Mouse (Mus musculus) neural tube, embryonic 11.5 days (tissue): Measurements from ENCODE around the gene Pafah1b3. TPM values are rescaled to one million over a fixed set of nuclear protein-coding genes. Genes with fewer than 3 reads are reported as not detected.

Experiments used
- ATAC-seq: fragments of 200-750 bp; cut with Nextera tagmentation; 2 replicates; pipeline ENCODE4 v1.8.0; 2017; ENCODE audit warnings: moderate number of reproducible peaks, mild to moderate bottlenecking, moderate TSS enrichment, moderate library complexity; ENCODE audit not compliant: insufficient read depth, low FRiP score, low TSS enrichment
- DNase-seq: peaks from one replicate; pipeline ENCODE4 v3.0.0-alpha.2; 2015; ENCODE audit warnings: low spot score
- H3K27ac ChIP-seq: fragments of 300-500 bp; sonication (generic); 2 replicates; pipeline ENCODE4 v1.5.1; 2014; ENCODE audit warnings: low read depth, mild to moderate bottlenecking, low read length
- H3K27me3 ChIP-seq: fragments of 300-500 bp; sonication (generic); 2 replicates; pipeline ENCODE4 v1.6.1; 2014; ENCODE audit warnings: mild to moderate bottlenecking, low read length, mixed read lengths; ENCODE audit not compliant: control insufficient read depth, insufficient read depth
- H3K36me3 ChIP-seq: fragments of 300-500 bp; sonication (generic); 2 replicates; pipeline ENCODE4 v1.6.1; 2014; ENCODE audit warnings: mild to moderate bottlenecking, low read length, moderate library complexity, mixed read lengths; ENCODE audit not compliant: control insufficient read depth, insufficient read depth
- H3K4me1 ChIP-seq: fragments of 300-500 bp; sonication (generic); 2 replicates; pipeline ENCODE4 v1.6.1; 2014; ENCODE audit warnings: low read length, mixed read lengths; ENCODE audit not compliant: control insufficient read depth, insufficient read depth
- H3K4me2 ChIP-seq: fragments of 300-500 bp; sonication (generic); 2 replicates; pipeline ENCODE4 v1.6.1; 2014; ENCODE audit warnings: low read depth, mild to moderate bottlenecking, moderate library complexity
- H3K4me3 ChIP-seq: fragments of 300-500 bp; sonication (generic); 2 replicates; pipeline ENCODE4 v1.5.1; 2014; ENCODE audit warnings: low read depth, low read length
- H3K9ac ChIP-seq: fragments of 300-500 bp; sonication (generic); 2 replicates; pipeline ENCODE4 v1.6.1; 2014; ENCODE audit warnings: mild to moderate bottlenecking, low read length
- H3K9me3 ChIP-seq: fragments of 300-500 bp; sonication (generic); 2 replicates; pipeline ENCODE4 v1.6.1; 2016; ENCODE audit warnings: low read length; ENCODE audit not compliant: control insufficient read depth
- WGBS: fragments of 180-500 bp; shearing (Covaris S2); extraction: QIAGEN DNeasy Blood & Tissue Kit; methylation state at CpG from one replicate; pipeline ENCODE4 v1.1.7; 2014; 5-methylcytosine and 5-hydroxymethylcytosine counted together
- polyA plus RNA-seq: library from polyadenylated mRNA; unstranded; fragments of >200 nt; fragmentation: Nextera tagmentation; extraction: Ambion mirVana; gene quantifications from 2 replicates; pipeline ENCODE4 v1.2.1, GENCODE M21; 2014

Gene Pafah1b3
- polyA plus RNA-seq, 1 experiment from 2014 or later: 321 TPM

- Histone ChIP-seq H3K4me3 (no peak overlapping the region), H3K27ac (no peak overlapping the region), H3K36me3 (no peaks in the 10 kb centered on the region; the same call in 1 of the 2 replicates), H3K9me3 (no peaks in the 10 kb centered on the region), H3K4me2 (no peak overlapping the region), H3K27me3 (no peaks in the 10 kb centered on the region), H3K9ac (peak overlapping the region; percentile 14; the same call in 1 of the 2 replicates), H3K4me1 (peaks cover 16% of the 10 kb centered on the region; the same call in 1 of the 2 replicates)
- DNase-seq (no peak), ATAC-seq (no peak)
- 90% methylated on average over 22 of the region's 22 CpGs for WGBS
These were observed 24.2 kb downstream of the Pafah1b3 start for GRCm38 (mm10) chr7:25273259-25274241.

GRCm38 (mm10) chr7:25272445-25273258 is 25.1 kb downstream of the Pafah1b3 start:
- ATAC-seq (no peak), DNase-seq (no peak)
- WGBS: 88% methylated on average over 36 of the region's 38 CpGs
- Histone ChIP-seq H3K27me3 (no peaks in the 10 kb centered on the region), H3K27ac (no peak overlapping the region), H3K9ac (no peak overlapping the region), H3K4me1 (peaks cover 13% of the 10 kb centered on the region; the same call in 1 of the 2 replicates), H3K36me3 (no peaks in the 10 kb centered on the region; the same call in 1 of the 2 replicates), H3K4me2 (no peak overlapping the region), H3K4me3 (no peak overlapping the region), H3K9me3 (no peaks in the 10 kb centered on the region)

- no peaks in the 10 kb centered on the region; the same call in 1 of the 2 replicates for H3K36me3 ChIP-seq
- H3K4me1 ChIP-seq: peaks cover 11% of the 10 kb centered on the region; the same call in 1 of the 2 replicates
- H3K9me3 ChIP-seq: no peaks in the 10 kb centered on the region
- H3K27me3 ChIP-seq: no peaks in the 10 kb centered on the region
- ATAC-seq (no peak), DNase-seq (no peak)
- no peak overlapping the region for H3K27ac ChIP-seq
- H3K4me2 ChIP-seq: no peak overlapping the region
- no peak overlapping the region for H3K9ac ChIP-seq
- H3K4me3 ChIP-seq: no peak overlapping the region
- WGBS: 91% methylated on average over 30 of the region's 30 CpGs
These were observed 25.9 kb downstream of the Pafah1b3 start for GRCm38 (mm10) chr7:25271651-25272444.

GRCm38 (mm10) chr7:25270652-25271633 is 26.8 kb downstream of the Pafah1b3 start:
- H3K27me3 ChIP-seq: no peaks in the 10 kb centered on the region
- H3K27ac ChIP-seq: no peak overlapping the region
- DNase-seq (no peak), ATAC-seq (no peak)
- no peaks in the 10 kb centered on the region for H3K9me3 ChIP-seq
- no peak overlapping the region for H3K9ac ChIP-seq
- no peaks in the 10 kb centered on the region; the same call in 1 of the 2 replicates for H3K36me3 ChIP-seq
- H3K4me2 ChIP-seq: no peak overlapping the region
- H3K4me1 ChIP-seq: peaks cover 10% of the 10 kb centered on the region; the same call in 1 of the 2 replicates
- H3K4me3 ChIP-seq: no peak overlapping the region
- whole genome bisulfite sequencing: 92% methylated on average over 35 of the region's 35 CpGs

- no peak overlapping the region for H3K4me3 ChIP-seq
These were observed 28.1 kb downstream of the Pafah1b3 start for GRCm38 (mm10) chr7:25269545-25270271.

GRCm38 (mm10) chr7:25269029-25269428 is 28.8 kb downstream of the Pafah1b3 start:
- H3K4me3 ChIP-seq: peak overlapping the region; percentile 65
- DNase-seq (no peak), ATAC-seq (no peak)
- H3K36me3 ChIP-seq: no peaks in the 10 kb centered on the region; the same call in 1 of the 2 replicates
- peaks cover 6% of the 10 kb centered on the region; the same call in 1 of the 2 replicates for H3K4me1 ChIP-seq
- peak overlapping the region; percentile 66 for H3K4me2 ChIP-seq
- WGBS: 55% methylated on average over 4 of the region's 4 CpGs
- H3K27ac ChIP-seq: no peak overlapping the region
- H3K9me3 ChIP-seq: no peaks in the 10 kb centered on the region
- no peaks in the 10 kb centered on the region for H3K27me3 ChIP-seq
- H3K9ac ChIP-seq: peak overlapping the region; percentile 60

More at GRCm38 (mm10) chr7:25269545-25270271, 28.1 kb downstream of the Pafah1b3 start:
- Histone ChIP-seq H3K9ac (no peak overlapping the region; the same call in 1 of the 2 replicates), H3K36me3 (no peaks in the 10 kb centered on the region; the same call in 1 of the 2 replicates), H3K9me3 (no peaks in the 10 kb centered on the region), H3K4me2 (peak overlapping the region; percentile 16; the same call in 1 of the 2 replicates), H3K27ac (no peak overlapping the region), H3K4me1 (peaks cover 6% of the 10 kb centered on the region; the same call in 1 of the 2 replicates), H3K27me3 (no peaks in the 10 kb centered on the region)
- WGBS: 87% methylated on average over 8 of the region's 8 CpGs
- ATAC-seq (no peak), DNase-seq (no peak)

- 6% methylated on average over 7 of the region's 7 CpGs for WGBS
- Histone ChIP-seq H3K27me3 (no peaks in the 10 kb centered on the region), H3K9me3 (no peaks in the 10 kb centered on the region), H3K36me3 (no peaks in the 10 kb centered on the region; the same call in 1 of the 2 replicates), H3K4me3 (peak overlapping the region; percentile 65), H3K27ac (peak overlapping the region; percentile 58), H3K4me2 (peak overlapping the region; percentile 66), H3K9ac (peak overlapping the region; percentile 60), H3K4me1 (peaks cover 6% of the 10 kb centered on the region; the same call in 1 of the 2 replicates)
- DNase-seq: no peak
- ATAC-seq: no peak
These were observed 29.2 kb downstream of the Pafah1b3 start for GRCm38 (mm10) chr7:25268588-25268987.
